Mouse (Mus musculus): ENCODE results near the gene Dpp7.

The Dpp7 gene

DNA sequence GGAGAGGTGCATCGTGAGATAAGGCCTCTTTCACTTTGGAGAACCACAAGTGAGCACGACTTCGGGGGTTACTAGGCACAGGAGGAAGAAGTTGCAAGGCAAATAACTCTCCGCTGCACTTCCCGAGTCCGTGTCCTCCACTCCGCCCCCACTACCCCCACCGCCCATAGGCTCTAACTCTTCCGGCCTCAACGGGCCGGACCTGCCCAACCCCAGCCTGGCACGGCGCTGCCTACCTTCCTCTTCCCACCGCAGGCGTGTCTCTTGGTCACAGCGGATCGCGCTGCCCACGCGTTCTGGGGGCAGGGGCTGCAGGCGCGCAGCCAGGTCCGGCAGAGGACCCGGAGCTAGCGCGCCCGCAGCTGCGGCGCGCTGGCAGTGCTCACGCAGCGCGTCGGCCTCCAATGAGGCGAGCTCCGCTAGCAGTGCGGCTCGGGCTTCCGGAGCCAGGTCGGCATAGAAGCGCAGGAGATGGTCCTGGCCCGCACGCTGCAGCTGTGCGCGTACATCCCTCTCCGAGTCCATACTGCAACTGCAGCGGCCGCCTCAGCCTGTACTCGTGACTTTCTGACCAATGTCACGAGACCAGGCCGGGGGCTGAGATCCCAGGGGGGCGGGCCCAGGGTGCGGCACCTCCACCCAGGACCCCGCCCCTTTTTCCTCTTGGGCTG is 9.1 kb upstream of the Dpp7 start, which contains the start of gene Uap1l1:
TSS of gene Uap1l1 (minus strand) at position 592 of the 671 bp plus-strand sequence.
- DNase-seq, result peak; percentile 86

- no peak for DNase-seq
Measured at GRCm38 (mm10) chr2:25364761-25365090, 8.6 kb upstream of the Dpp7 start.

DNA sequence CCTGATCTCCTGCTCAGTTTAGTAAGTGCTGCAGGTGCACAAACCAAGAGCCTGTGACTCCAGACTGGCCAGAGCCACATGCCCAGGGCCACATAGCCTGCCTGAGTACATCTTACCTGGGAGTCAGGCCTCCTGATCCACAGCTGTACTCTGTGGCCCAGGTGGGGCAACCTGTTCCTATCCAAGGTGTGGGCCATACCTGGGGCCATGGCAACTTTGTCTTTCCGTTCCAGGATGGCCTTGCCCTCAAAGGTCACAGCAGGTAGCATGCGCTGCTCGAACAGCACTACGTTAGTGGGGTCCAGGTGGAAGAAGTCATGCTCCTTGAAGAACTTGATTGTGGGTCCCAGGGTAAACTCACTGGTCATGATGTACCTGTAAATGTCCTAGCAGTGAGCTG is 8.2 kb upstream of the Dpp7 start:
- DNase-seq, result no peak

GRCm38 (mm10) chr2:25363478-25364178 is 7.5 kb upstream of the Dpp7 start:
- DNase-seq, result no peak

- no peak for DNase-seq
Measured at GRCm38 (mm10) chr2:25359848-25360247, 3.7 kb upstream of the Dpp7 start.

- no peak for DNase-seq
Measured at GRCm38 (mm10) chr2:25355419-25356066, 616 bp downstream of the Dpp7 start.

GRCm38 (mm10) chr2:25354211-25354610 is 1.9 kb downstream of the Dpp7 start:
- DNase-seq, result no peak

GRCm38 (mm10) chr2:25350701-25351100 is 5.5 kb downstream of the Dpp7 start:
- no peak for DNase-seq

GRCm38 (mm10) chr2:25349499-25349898 is 6.7 kb downstream of the Dpp7 start:
- no peak for DNase-seq

GRCm38 (mm10) chr2:25348162-25348561 is 8.0 kb downstream of the Dpp7 start:
- no peak for DNase-seq

DNA sequence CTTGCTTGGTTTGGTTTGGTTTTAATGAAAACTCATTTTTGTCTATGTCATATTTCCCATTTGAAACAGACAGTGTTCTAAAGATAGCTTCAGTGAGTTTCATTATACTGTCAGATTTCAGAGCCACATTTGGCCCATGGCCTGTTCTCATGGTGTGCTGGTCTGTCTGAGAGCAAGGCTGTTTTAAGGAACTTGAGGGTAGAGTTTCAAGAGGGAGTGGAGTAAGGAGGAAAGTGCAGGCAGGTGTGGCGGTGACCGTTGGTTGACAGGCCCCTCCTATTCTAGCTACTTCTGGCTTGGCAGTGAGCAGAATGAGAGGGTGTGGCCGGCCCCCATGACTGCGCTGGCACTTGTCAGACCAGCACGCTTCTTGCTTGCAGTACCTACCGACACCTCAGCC is 17.9 kb downstream of the Dpp7 start:
- DNase-seq, result no peak

- DNase-seq, result no peak
Measured at GRCm38 (mm10) chr2:25333569-25333968, 22.6 kb downstream of the Dpp7 start.

GRCm38 (mm10) chr2:25332286-25333160 is 23.6 kb downstream of the Dpp7 start, which contains the start of gene Man1b1:
Gene Man1b1 (plus strand): TSS chr2:25332338.
- DNase-seq, result peak; percentile 100

DNA sequence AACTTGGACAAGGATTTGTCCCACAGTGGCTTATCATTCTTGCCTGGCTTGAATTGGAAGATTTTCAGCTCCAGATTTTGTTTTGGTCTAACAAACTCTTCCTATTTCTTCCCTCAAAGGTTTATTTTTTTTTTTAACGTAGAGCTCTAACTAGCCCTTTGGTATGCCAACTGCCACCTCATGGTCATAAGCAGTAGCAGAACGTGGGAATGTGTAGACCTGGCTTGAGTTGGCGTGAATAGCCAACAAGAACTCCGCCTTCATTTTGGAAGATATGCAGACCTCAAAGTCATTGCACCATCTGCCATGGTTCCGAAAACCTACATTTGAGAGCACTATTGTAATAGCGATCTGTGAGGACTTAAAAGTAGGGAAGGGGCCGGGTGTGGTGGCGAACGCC is 24.7 kb downstream of the Dpp7 start:
- DNase-seq, result no peak

DNA sequence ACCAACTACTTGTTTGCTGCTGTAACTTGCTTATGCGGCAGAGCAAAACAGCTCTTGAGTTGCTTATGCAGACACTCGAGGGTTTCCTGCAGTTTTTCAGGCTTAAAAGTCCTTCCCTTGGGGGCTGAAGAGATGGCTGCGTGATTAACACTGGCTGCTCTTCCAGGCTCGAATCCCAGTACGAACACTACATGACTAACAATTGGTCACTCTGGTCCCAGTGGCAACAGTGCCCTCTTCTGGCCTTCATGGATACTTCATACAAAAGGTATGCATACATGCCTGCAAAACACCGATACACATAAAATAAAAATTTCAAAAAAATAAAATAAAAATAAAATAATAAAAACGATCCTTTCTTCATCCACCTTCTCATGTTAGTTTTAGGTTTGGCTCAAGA is 27.7 kb downstream of the Dpp7 start:
- DNase-seq, result peak; percentile 57

GRCm38 (mm10) chr2:25326036-25326435 is 30.1 kb downstream of the Dpp7 start:
- peak; percentile 50 for DNase-seq

GRCm38 (mm10) chr2:25320084-25320483 is 36.1 kb downstream of the Dpp7 start:
- DNase-seq, result no peak

GRCm38 (mm10) chr2:25318971-25319773 is 37.0 kb downstream of the Dpp7 start, which contains the start of gene Grin1:
Gene Grin1 (minus strand): TSS chr2:25319187.
- DNase-seq, result peak; percentile 38

- no peak for DNase-seq
Measured at GRCm38 (mm10) chr2:25318119-25318966, 37.8 kb downstream of the Dpp7 start.

GRCm38 (mm10) chr2:25311491-25311891 is 44.7 kb downstream of the Dpp7 start:
- no peak for DNase-seq

GRCm38 (mm10) chr2:25310969-25311368 is 45.2 kb downstream of the Dpp7 start:
- no peak for DNase-seq
